8 mouse cellular contexts compared by ENCODE assay signal in the genomic region with DNA sequence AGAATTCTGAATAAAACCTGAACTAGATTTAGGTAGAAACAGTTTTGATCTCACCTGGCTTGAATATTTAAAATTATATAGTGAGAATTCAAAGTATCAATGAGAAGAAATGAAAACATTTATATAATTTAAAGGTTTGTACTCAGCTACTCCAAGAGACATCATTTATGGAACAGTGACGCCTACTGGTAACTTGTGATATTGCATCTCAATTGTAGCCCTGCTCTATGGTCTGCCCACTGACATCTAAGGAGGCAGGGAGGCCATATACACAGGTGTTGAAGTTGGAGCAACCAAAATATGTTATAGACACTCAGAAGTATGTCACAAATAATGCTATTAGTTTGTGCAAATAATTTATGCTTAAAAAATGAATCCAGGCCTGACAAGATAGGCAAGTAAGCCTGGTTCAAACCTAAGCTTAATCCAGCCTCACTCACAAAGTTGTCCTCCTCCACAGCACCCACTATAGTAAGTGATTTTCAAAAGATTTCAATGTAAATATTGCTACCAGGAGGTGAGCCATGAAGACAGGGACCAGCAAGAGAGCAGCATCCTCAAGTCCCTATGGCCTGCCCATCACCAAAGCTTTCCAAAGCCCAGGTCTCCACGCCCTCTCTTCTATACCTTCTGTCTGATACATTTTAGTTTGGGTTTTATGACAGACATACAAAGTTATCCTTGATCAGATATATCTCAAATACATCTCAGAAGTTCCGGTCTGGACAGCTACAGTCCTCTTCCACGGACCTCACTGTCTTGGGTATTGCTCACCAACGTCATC.
A peak's percentile ranks its signal among the peaks of the same experiment; 100 is the strongest.
DNase-seq lines count a peak whose midpoint lies in the region; ATAC-seq lines count a peak whose summit lies in the region.
"Had no signal": no experiment of that assay in that cellular context is flagged by ENCODE, and none has a peak within 500 bp of the region (broad histone marks: within the 10 kb centered on the region; RNA-seq: fewer than 3 reads in every experiment).

No protein-coding gene starts in this region.

- no peaks in the 10 kb centered on the region for H3K9me3 ChIP-seq in limb, embryonic 13.5 days
- H3K9me3 ChIP-seq: stomach, embryonic 15.5 days had no signal

- H3K27me3 ChIP-seq in limb, embryonic 13.5 days: no peaks in the 10 kb centered on the region
- H3K27me3 ChIP-seq: stomach, embryonic 15.5 days had no signal

- peak; percentile 63 for DNase-seq in urinary bladder, postnatal 25 days (ENCODE audit: low spot score)
- no peak for DNase-seq in urinary bladder, adult 2 months (ENCODE audit: low spot score)
- peak; percentile 70 for DNase-seq in adrenal gland, postnatal 14 days
- peak; percentile 65 for DNase-seq in retina, adult 2 months (ENCODE audit: low read depth, low spot score)

- no peak overlapping the region for H3K9ac ChIP-seq in limb, embryonic 13.5 days
- H3K9ac ChIP-seq: stomach, embryonic 15.5 days had no signal

- H3K4me1 ChIP-seq in limb, embryonic 13.5 days: peaks cover 19% of the 10 kb centered on the region

- 71% methylated on average over 5 of the region's 5 CpGs for WGBS in limb, embryonic 13.5 days

- ATAC-seq in erythroblast, adult 5-6 weeks (replicated peaks; ENCODE audit: low FRiP score, poor library complexity, severe bottlenecking): peak; percentile 61
- peak; percentile 64 for ATAC-seq in inflammation-experienced regulatory T-cells, adult 6 months
- ATAC-seq in limb, embryonic 13.5 days (ENCODE audit: low FRiP score, low read depth): 0 out of 2 replicates have a peak, but pooled peaks have one; percentile 65

- H3K4me2 ChIP-seq in limb, embryonic 13.5 days (replicated peaks): no peak overlapping the region
- H3K4me2 ChIP-seq: stomach, embryonic 15.5 days had no signal

- no peak overlapping the region for H3K27ac ChIP-seq in limb, embryonic 13.5 days
- H3K27ac ChIP-seq: stomach, embryonic 15.5 days had no signal

- H3K4me3 ChIP-seq in limb, embryonic 13.5 days: no peak overlapping the region
- H3K4me3 ChIP-seq: stomach, embryonic 15.5 days had no signal

- H3K36me3 ChIP-seq in limb, embryonic 13.5 days: no peaks in the 10 kb centered on the region
